Mouse (Mus musculus): ENCODE measurements around the gene Map7.

Gene Map7

GRCm38 (mm10) chr10:20186800-20187273, 38.6 kb downstream of the Map7 start:
- DNase-seq (ENCODE audit: low spot score): no peak

GRCm38 (mm10) chr10:20190139-20190747, 42.0 kb downstream of the Map7 start:
- DNase-seq (ENCODE audit: low spot score): no peak

- DNase-seq (ENCODE audit: low spot score): no peak
Observed at GRCm38 (mm10) chr10:20194847-20195540, 46.7 kb downstream of the Map7 start.

GRCm38 (mm10) chr10:20197039-20197438, 48.8 kb downstream of the Map7 start:
- no peak for DNase-seq (ENCODE audit: low spot score)

GRCm38 (mm10) chr10:20198968-20199737, 50.9 kb downstream of the Map7 start:
- DNase-seq (ENCODE audit: low spot score): no peak

- DNase-seq (ENCODE audit: low spot score): no peak
Observed at GRCm38 (mm10) chr10:20201236-20201635, 53.0 kb downstream of the Map7 start.

GRCm38 (mm10) chr10:20202171-20202570, 53.9 kb downstream of the Map7 start:
- no peak for DNase-seq (ENCODE audit: low spot score)

- DNase-seq (ENCODE audit: low spot score): no peak
Observed at GRCm38 (mm10) chr10:20202818-20203217, 54.5 kb downstream of the Map7 start.

- DNase-seq (ENCODE audit: low spot score): no peak
Observed at GRCm38 (mm10) chr10:20203502-20203901, 55.2 kb downstream of the Map7 start.

- no peak for DNase-seq (ENCODE audit: low spot score)
Observed at GRCm38 (mm10) chr10:20204696-20205431, 56.6 kb downstream of the Map7 start.

- no peak for DNase-seq (ENCODE audit: low spot score)
Observed at GRCm38 (mm10) chr10:20206966-20207365, 58.7 kb downstream of the Map7 start.

GRCm38 (mm10) chr10:20209609-20210341, 61.5 kb downstream of the Map7 start:
- no peak for DNase-seq (ENCODE audit: low spot score)

- DNase-seq (ENCODE audit: low spot score): no peak
Observed at GRCm38 (mm10) chr10:20214418-20214817, 66.1 kb downstream of the Map7 start.

GRCm38 (mm10) chr10:20216982-20217381, 68.7 kb downstream of the Map7 start:
- no peak for DNase-seq (ENCODE audit: low spot score)

- no peak for DNase-seq (ENCODE audit: low spot score)
Observed at GRCm38 (mm10) chr10:20218866-20219265, 70.6 kb downstream of the Map7 start.

GRCm38 (mm10) chr10:20219538-20219937, 71.3 kb downstream of the Map7 start:
- no peak for DNase-seq (ENCODE audit: low spot score)

- DNase-seq (ENCODE audit: low spot score): no peak
Observed at GRCm38 (mm10) chr10:20220443-20221071, 72.3 kb downstream of the Map7 start.

- no peak for DNase-seq (ENCODE audit: low spot score)
Observed at GRCm38 (mm10) chr10:20222011-20222410, 73.7 kb downstream of the Map7 start.

- DNase-seq (ENCODE audit: low spot score): no peak
Observed at GRCm38 (mm10) chr10:20226728-20227127, 78.5 kb downstream of the Map7 start.

GRCm38 (mm10) chr10:20230026-20230425, 81.8 kb downstream of the Map7 start:
- no peak for DNase-seq (ENCODE audit: low spot score)

GRCm38 (mm10) chr10:20233451-20233850, 85.2 kb downstream of the Map7 start:
- no peak for DNase-seq (ENCODE audit: low spot score)

Measured in ovary, postnatal 10 days (tissue).